In the genomic region with DNA sequence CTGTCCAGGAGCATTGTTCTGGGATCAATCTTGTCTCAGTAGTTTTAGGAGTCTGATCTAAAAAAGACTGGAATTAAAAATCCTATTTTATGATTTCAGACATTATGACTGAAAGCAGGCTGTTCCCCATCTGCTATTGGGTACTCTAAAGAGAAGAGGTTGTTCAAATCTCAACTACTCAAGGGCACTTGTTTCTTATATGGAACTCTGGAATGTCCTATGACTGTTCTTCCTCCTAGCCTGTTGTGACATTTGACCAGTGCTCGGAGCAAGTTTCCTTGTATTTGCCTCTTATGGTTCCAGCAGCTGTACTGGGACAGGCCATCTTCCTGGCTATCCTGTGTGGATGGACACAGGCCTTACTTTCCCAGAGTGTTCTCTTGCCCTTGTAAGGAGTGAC, we compare ENCODE assay signal across 23 mouse cellular contexts. TPM values are rescaled to one million over a fixed set of nuclear protein-coding genes. Genes with fewer than 3 reads are reported as not detected.
A peak's percentile ranks its signal among the peaks of the same experiment; 100 is the strongest.
DNase-seq lines count a peak whose midpoint lies in the region; ATAC-seq and TF ChIP-seq lines count a peak whose summit lies in the region.
"Had no signal": no experiment of that assay in that cellular context is flagged by ENCODE, and none has a peak within 500 bp of the region (broad histone marks: within the 10 kb centered on the region; RNA-seq: fewer than 3 reads in every experiment).

No protein-coding gene starts in this region.

- H3K36me3 ChIP-seq in lung, postnatal 0 days (ENCODE audit: insufficient read depth, low read length), result peaks cover 10% of the 10 kb centered on the region; the same call in 1 of the 2 replicates
- H3K36me3 ChIP-seq in midbrain, embryonic 10.5 days, result peaks cover 68% of the 10 kb centered on the region
- peaks cover 5% of the 10 kb centered on the region; the same call in 1 of the 2 replicates for H3K36me3 ChIP-seq in midbrain, postnatal 0 days (ENCODE audit: insufficient read depth, low read length)
- peaks cover 23% of the 10 kb centered on the region for H3K36me3 ChIP-seq in midbrain, embryonic 14.5 days (ENCODE audit: control insufficient read depth, insufficient read depth, low read length)
- peaks cover 13% of the 10 kb centered on the region for H3K36me3 ChIP-seq in midbrain, embryonic 16.5 days (ENCODE audit: control insufficient read depth, insufficient read depth, low read length)

- no peak overlapping the region for H3K27ac ChIP-seq in lung, postnatal 0 days (ENCODE audit: low read length)
- H3K27ac ChIP-seq in midbrain, embryonic 10.5 days (replicated peaks), result peak overlapping the region; percentile 58; the same call in 1 of the 2 replicates
- H3K27ac ChIP-seq in midbrain, postnatal 0 days (ENCODE audit: low read depth, low read length), result no peak overlapping the region
- H3K27ac ChIP-seq in midbrain, embryonic 14.5 days (replicated peaks; ENCODE audit: low read depth, low read length), result peak overlapping the region; percentile 17; the same call in 1 of the 2 replicates
- no peak overlapping the region for H3K27ac ChIP-seq in midbrain, embryonic 16.5 days (ENCODE audit: low read length)
- H3K27ac ChIP-seq: embryonic facial prominence, embryonic 12.5 days; embryonic facial prominence, embryonic 15.5 days; gastrocnemius, adult 2 months; hindbrain, embryonic 10.5 days; hindbrain, embryonic 13.5 days had no signal

- H3K4me1 ChIP-seq in lung, postnatal 0 days (ENCODE audit: insufficient read depth, low read depth, low read length), result no peaks in the 10 kb centered on the region
- H3K4me1 ChIP-seq in midbrain, embryonic 10.5 days, result peaks cover 32% of the 10 kb centered on the region
- no peaks in the 10 kb centered on the region for H3K4me1 ChIP-seq in midbrain, postnatal 0 days (ENCODE audit: insufficient read depth, low read length)
- H3K4me1 ChIP-seq in midbrain, embryonic 14.5 days (ENCODE audit: control insufficient read depth, insufficient read depth, low read length), result no peaks in the 10 kb centered on the region
- H3K4me1 ChIP-seq in midbrain, embryonic 16.5 days (ENCODE audit: control insufficient read depth, insufficient read depth, low read length), result no peaks in the 10 kb centered on the region
- H3K4me1 ChIP-seq: embryonic facial prominence, embryonic 12.5 days; embryonic facial prominence, embryonic 15.5 days; hindbrain, embryonic 10.5 days; hindbrain, embryonic 13.5 days had no signal

- H3K4me2 ChIP-seq in lung, postnatal 0 days (replicated peaks; ENCODE audit: low read depth, low read length), result no peak overlapping the region
- no peak overlapping the region for H3K4me2 ChIP-seq in midbrain, postnatal 0 days (ENCODE audit: low read depth, low read length, poor library complexity, severe bottlenecking)
- no peak overlapping the region for H3K4me2 ChIP-seq in midbrain, embryonic 14.5 days (ENCODE audit: low read length)
- no peak overlapping the region for H3K4me2 ChIP-seq in midbrain, embryonic 16.5 days (ENCODE audit: low read length)
- H3K4me2 ChIP-seq: embryonic facial prominence, embryonic 12.5 days; embryonic facial prominence, embryonic 15.5 days; heart, embryonic 11.5 days; hindbrain, embryonic 13.5 days had no signal

- no peak overlapping the region for H3K4me3 ChIP-seq in lung, postnatal 0 days (ENCODE audit: low read depth, low read length)
- H3K4me3 ChIP-seq in midbrain, embryonic 10.5 days, result no peak overlapping the region
- H3K4me3 ChIP-seq in midbrain, postnatal 0 days (ENCODE audit: low read depth, low read length), result no peak overlapping the region
- no peak overlapping the region for H3K4me3 ChIP-seq in midbrain, embryonic 14.5 days (replicated peaks; ENCODE audit: low read depth, low read length)
- H3K4me3 ChIP-seq in midbrain, embryonic 16.5 days (ENCODE audit: low read depth, low read length), result no peak overlapping the region
- H3K4me3 ChIP-seq: embryonic facial prominence, embryonic 12.5 days; embryonic facial prominence, embryonic 15.5 days; gastrocnemius, adult 2 months; hindbrain, embryonic 10.5 days; hindbrain, embryonic 13.5 days had no signal

- WGBS in lung, postnatal 0 days, result 52% methylated on average over 1 of the region's 1 CpGs
- 86% methylated on average over 1 of the region's 1 CpGs for WGBS in midbrain, embryonic 10.5 days
- 88% methylated on average over 1 of the region's 1 CpGs for WGBS in midbrain, postnatal 0 days
- WGBS in midbrain, embryonic 14.5 days, result 78% methylated on average over 1 of the region's 1 CpGs
- 86% methylated on average over 1 of the region's 1 CpGs for WGBS in midbrain, embryonic 16.5 days

- peak; percentile 72 for DNase-seq in lung, postnatal 0 days (ENCODE audit: low spot score)
- DNase-seq in lung, postnatal 4 days, result no peak
- DNase-seq in midbrain, embryonic 10.5 days (ENCODE audit: low spot score), result no peak
- DNase-seq in midbrain, postnatal 0 days (ENCODE audit: low spot score), result no peak
- DNase-seq in midbrain, embryonic 14.5 days, result no peak
- DNase-seq: adrenal gland, adult 2 months; adrenal gland, postnatal 14 days; cerebellum, adult 11 months; cerebellum, adult 2 months; cerebellum, adult 9-11 months; cerebellum, postnatal 25 days; forebrain, postnatal 0 days; gastrocnemius, adult 2 months; gastrocnemius, postnatal 14 days; heart, adult 11 months had no signal

- ATAC-seq in lung, postnatal 0 days, result peak; percentile 79
- ATAC-seq in midbrain, postnatal 0 days (ENCODE audit: low FRiP score), result no peak
- ATAC-seq in midbrain, embryonic 14.5 days (ENCODE audit: low FRiP score, low TSS enrichment), result no peak
- ATAC-seq in midbrain, embryonic 16.5 days, result 0 out of 2 replicates have a peak, but pooled peaks have one; percentile 3
- ATAC-seq: CD4-positive, CD25-positive, alpha-beta regulatory T cell, adult 4 months; forebrain, embryonic 14.5 days; forebrain, postnatal 0 days had no signal

- TF ChIP-seq CTCF in lung, postnatal 0 days (IDR thresholded peaks at IDR 0.05), result no peak
- TF ChIP-seq CTCF in midbrain, postnatal 0 days (IDR thresholded peaks at IDR 0.05), result no peak

- no peak overlapping the region for H3K9ac ChIP-seq in lung, postnatal 0 days (replicated peaks; ENCODE audit: low read depth)
- H3K9ac ChIP-seq in midbrain, postnatal 0 days (replicated peaks; ENCODE audit: low read length, poor library complexity, severe bottlenecking), result no peak overlapping the region
- no peak overlapping the region for H3K9ac ChIP-seq in midbrain, embryonic 14.5 days (replicated peaks; ENCODE audit: low read length)
- H3K9ac ChIP-seq in midbrain, embryonic 16.5 days (ENCODE audit: low read depth, low read length), result no peak overlapping the region
- H3K9ac ChIP-seq: embryonic facial prominence, embryonic 12.5 days; embryonic facial prominence, embryonic 15.5 days; forebrain, postnatal 0 days; hindbrain, embryonic 13.5 days had no signal

- peak; percentile 75 for TF ChIP-seq EP300 in lung, postnatal 0 days (IDR thresholded peaks at IDR 0.05)

- no peaks in the 10 kb centered on the region for H3K27me3 ChIP-seq in lung, postnatal 0 days (replicated peaks; ENCODE audit: insufficient read depth, low read length)
- H3K27me3 ChIP-seq in midbrain, embryonic 10.5 days (ENCODE audit: low read depth, poor library complexity, severe bottlenecking), result no peaks in the 10 kb centered on the region
- no peaks in the 10 kb centered on the region for H3K27me3 ChIP-seq in midbrain, postnatal 0 days (ENCODE audit: insufficient read depth, low read length)
- H3K27me3 ChIP-seq in midbrain, embryonic 14.5 days (ENCODE audit: control insufficient read depth, insufficient read depth, low read length), result no peaks in the 10 kb centered on the region
- H3K27me3 ChIP-seq in midbrain, embryonic 16.5 days (ENCODE audit: control insufficient read depth, insufficient read depth, low read depth, low read length), result no peaks in the 10 kb centered on the region
- H3K27me3 ChIP-seq: embryonic facial prominence, embryonic 12.5 days; embryonic facial prominence, embryonic 15.5 days; hindbrain, embryonic 13.5 days had no signal

- H3K9me3 ChIP-seq in lung, postnatal 0 days (ENCODE audit: low read length), result no peaks in the 10 kb centered on the region
- H3K9me3 ChIP-seq in midbrain, embryonic 10.5 days (replicated peaks), result no peaks in the 10 kb centered on the region
- no peaks in the 10 kb centered on the region for H3K9me3 ChIP-seq in midbrain, postnatal 0 days (ENCODE audit: low read length)
- H3K9me3 ChIP-seq in midbrain, embryonic 14.5 days (ENCODE audit: control insufficient read depth, low read length), result no peaks in the 10 kb centered on the region
- no peaks in the 10 kb centered on the region for H3K9me3 ChIP-seq in midbrain, embryonic 16.5 days (replicated peaks; ENCODE audit: control insufficient read depth, low read length, poor library complexity, severe bottlenecking)
- H3K9me3 ChIP-seq: embryonic facial prominence, embryonic 12.5 days; embryonic facial prominence, embryonic 15.5 days; hindbrain, embryonic 10.5 days; hindbrain, embryonic 13.5 days had no signal

RNA-seq across cellular contexts. Expression of a gene that starts 42.1 kb away (rescaled TPM):
- polyA plus RNA-seq in lung, postnatal 0 days (2015; fragmentation: Nextera tagmentation; extraction: Ambion mirVana), result 56.6 and 63.1 TPM in 2 replicates
- 110 and 117 TPM in 2 replicates for polyA plus RNA-seq in midbrain, embryonic 10.5 days (2016; fragmentation: Nextera tagmentation; extraction: Ambion mirVana)
- total RNA-seq in midbrain, postnatal 0 days (2014; rRNA removed), result 81.1 and 89.5 TPM in 2 replicates
- polyA plus RNA-seq in midbrain, postnatal 0 days (2015; fragmentation: Nextera tagmentation; extraction: Ambion mirVana), result 70.6 and 73.3 TPM in 2 replicates
- polyA plus RNA-seq in midbrain, embryonic 14.5 days (2014; fragmentation: Nextera tagmentation; extraction: Ambion mirVana), result 56.9 and 84.5 TPM in 2 replicates
- 81.9 and 82.8 TPM in 2 replicates for polyA plus RNA-seq in midbrain, embryonic 16.5 days (2015; fragmentation: Nextera tagmentation; extraction: Ambion mirVana)

Comparison
In these comparisons a context has a peak if more than half of its experiments do, and no peak if none do; other contexts are left out.
1. ATAC-seq: peak in lung, postnatal 0 days (single experiment) and midbrain, embryonic 16.5 days (single experiment); none in midbrain, postnatal 0 days (single experiment) and midbrain, embryonic 14.5 days (single experiment).
2. H3K27ac ChIP-seq: peak in midbrain, embryonic 10.5 days (single experiment) and midbrain, embryonic 14.5 days (single experiment); none in lung, postnatal 0 days (single experiment), midbrain, postnatal 0 days (single experiment) and midbrain, embryonic 16.5 days (single experiment).